Mouse (Mus musculus): ENCODE data around the gene Kcna5.

DNA sequence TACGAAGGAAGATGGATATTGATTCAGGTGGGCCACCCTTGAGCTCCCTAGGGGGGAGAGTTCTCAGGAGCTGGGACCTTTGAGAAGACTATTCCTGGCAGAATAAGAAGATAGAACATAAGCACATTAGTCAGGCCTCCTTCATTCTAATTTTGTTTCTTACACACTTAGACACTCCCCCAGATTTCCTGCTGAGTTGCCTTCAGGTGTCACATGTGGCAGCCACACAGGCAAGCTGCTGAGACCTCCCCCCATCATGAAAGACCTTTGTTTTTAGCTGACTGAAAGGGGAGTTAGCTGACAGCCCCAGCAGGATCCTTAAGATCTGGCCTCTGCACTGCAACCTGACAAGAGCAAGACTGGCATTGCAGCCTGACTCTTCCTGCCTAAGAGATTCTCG is 2.3 kb upstream of the Kcna5 start:
- TF ChIP-seq POLR2A (IDR thresholded peaks at IDR 0.05; ENCODE audit: control insufficient read depth, extremely low read depth, insufficient read depth, low read length, poor library complexity) (no peak), CTCF (IDR thresholded peaks at IDR 0.05; ENCODE audit: borderline replicate concordance, control insufficient read depth, extremely low read depth, insufficient read depth, low read length, poor library complexity) (no peak)
